Mouse (Mus musculus) bone marrow, adult 2 months (tissue): ENCODE measurements at regions not wholly inside any gene's neighbourhood (a gene's known extent, or its start where the extent isn't known, plus 50 kb on each side); places are given as distances from the start of the nearest gene placed in this dataset.

ENCODE experiments used
- CTCF ChIP-seq: fragments of 200-500 bp; IDR thresholded peaks from 2 replicates; pipeline ENCODE4 v1.5.1; 2011; ENCODE audit warnings: low read length, control low read depth; ENCODE audit not compliant: control insufficient read depth, insufficient read depth
- POLR2A ChIP-seq: fragments of 200-500 bp; IDR thresholded peaks from 2 replicates; pipeline ENCODE4 v1.6.1; 2011; ENCODE audit warnings: low read depth, mild to moderate bottlenecking, control low read depth, low read length, borderline replicate concordance; ENCODE audit not compliant: control insufficient read depth

GRCm38 (mm10) chr14:73439802-73440309, 54.8 kb upstream of the Itm2b start:
- TF ChIP-seq CTCF: no peak
- TF ChIP-seq POLR2A: no peak
